Mouse (Mus musculus): ENCODE results near the gene Gm6020. TPM values are rescaled to one million over a fixed set of nuclear protein-coding genes. Genes with fewer than 3 reads are reported as not detected.
"Not testable (repeated sequence)": the region's sequence is repeated elsewhere in the genome, so short reads cannot be mapped to it uniquely, and the experiment has no call there.

The Gm6020 gene
- not detected in 2 replicates for polyA plus RNA-seq (2016; fragmentation: Nextera tagmentation; extraction: Ambion mirVana)

DNA sequence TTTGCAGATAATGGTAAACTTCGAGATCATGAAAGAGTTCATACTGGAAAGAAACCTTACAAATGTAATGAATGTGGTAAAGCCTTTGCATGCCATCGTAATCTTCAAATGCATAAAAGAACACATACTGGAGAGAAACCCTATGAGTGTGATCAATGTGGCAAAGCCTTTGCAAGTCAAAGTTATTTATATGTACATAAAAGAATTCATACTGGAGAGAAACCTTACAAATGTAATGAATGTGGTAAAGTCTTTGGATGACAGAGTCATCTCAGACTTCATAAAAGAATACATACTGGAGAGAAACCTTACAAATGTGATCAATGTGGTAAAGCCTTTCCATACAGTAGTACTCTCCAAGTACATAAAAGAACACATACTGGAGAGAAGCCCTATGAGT is at the start of gene Gm6020:
Gene Gm6020 (plus strand): TSS at position 301 of the 400 bp plus-strand sequence.
- 87% methylated on average over 2 of the region's 2 CpGs for WGBS

DNA sequence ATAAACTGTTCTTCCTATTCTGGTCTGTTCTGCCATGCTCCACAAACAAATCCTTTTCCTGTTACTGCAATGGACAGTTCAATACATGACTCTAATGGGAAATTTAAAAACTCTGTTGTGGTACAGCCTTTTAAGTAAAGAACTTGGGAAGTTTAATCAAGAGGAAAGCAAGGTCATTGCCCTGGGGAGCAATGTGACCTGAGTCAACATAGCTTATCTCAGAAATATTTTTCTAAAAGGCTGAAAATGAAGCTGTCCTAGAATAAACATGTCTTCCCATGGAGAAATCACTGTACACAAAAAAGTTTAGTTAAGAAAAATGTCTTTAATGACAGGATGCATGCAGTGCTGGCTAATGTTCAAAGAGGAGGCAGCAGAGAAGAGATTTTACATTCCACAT is 45.0 kb upstream of the Gm6020 start:
- peaks cover 7% of the 10 kb centered on the region for H3K36me3 ChIP-seq
- peaks cover 11% of the 10 kb centered on the region for H3K4me1 ChIP-seq
- no peak overlapping the region for H3K27ac ChIP-seq
- no peak for DNase-seq (ENCODE audit: low spot score)
- H3K27me3 ChIP-seq (ENCODE audit: low read depth, poor library complexity, severe bottlenecking), result no peaks in the 10 kb centered on the region
- no peak overlapping the region for H3K4me3 ChIP-seq
- H3K9me3 ChIP-seq (replicated peaks), result no peaks in the 10 kb centered on the region

More for the DNA sequence above, at the start of gene Gm6020:
- H3K4me3 ChIP-seq; H3K36me3 ChIP-seq; H3K27ac ChIP-seq; H3K9me3 ChIP-seq (replicated peaks); H3K27me3 ChIP-seq (ENCODE audit: low read depth, poor library complexity, severe bottlenecking); DNase-seq (ENCODE audit: low spot score); H3K4me1 ChIP-seq: not testable (repeated sequence)

DNA sequence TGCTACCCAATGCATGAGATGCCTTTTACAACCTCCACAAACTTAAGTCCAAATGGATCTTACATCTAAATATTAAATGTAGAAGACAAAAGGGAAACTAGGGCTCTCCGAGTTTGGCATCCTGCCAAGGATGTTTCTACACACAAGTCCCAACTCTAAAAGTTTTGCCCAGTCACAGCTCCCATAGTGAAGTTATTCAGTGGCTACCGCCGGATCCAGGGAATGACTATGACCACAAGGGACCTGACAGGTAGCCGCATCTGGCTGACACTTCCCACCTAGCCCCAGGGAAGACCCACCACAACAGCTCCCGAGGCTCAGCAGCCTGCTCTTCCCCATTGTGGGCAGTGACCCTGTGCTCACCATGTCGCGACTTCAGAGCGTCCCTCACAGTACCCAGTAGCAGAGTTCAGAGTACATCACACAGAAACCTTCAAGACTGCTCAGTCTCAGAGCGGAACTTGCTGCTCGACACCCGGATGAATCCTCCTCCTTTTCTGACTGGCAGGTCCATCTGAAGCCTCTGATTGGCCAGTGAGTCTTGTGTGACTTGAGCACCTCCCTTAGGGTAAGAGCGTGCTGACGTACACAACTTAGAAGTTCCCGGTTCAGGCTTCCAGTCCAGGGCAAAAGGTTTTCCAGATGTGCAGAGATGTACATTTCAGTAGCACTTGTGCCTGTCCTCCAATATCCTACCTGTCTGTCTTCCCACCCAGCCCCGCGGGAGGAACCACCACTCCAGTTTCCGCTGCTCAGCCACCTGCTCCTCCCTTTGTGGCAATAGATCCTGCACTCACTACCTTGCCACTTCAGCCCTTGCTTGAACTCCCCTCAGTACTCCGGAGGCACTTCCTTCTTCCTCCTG is 43.1 kb upstream of the Gm6020 start, which contains the start of gene Zfp950:
Gene Zfp950 (minus strand): TSS at position 499 of the 865 bp plus-strand sequence.
- H3K4me3 ChIP-seq, result peak within 1 kb of the TSS; percentile 84
- no peaks in the 10 kb centered on the region for H3K27me3 ChIP-seq (ENCODE audit: low read depth, poor library complexity, severe bottlenecking)
- DNase-seq (ENCODE audit: low spot score), result peak; percentile 72
- H3K4me1 ChIP-seq, result peaks cover 11% of the 10 kb centered on the region
- H3K27ac ChIP-seq, result peak within 1 kb of the TSS; percentile 83
- no peaks in the 10 kb centered on the region for H3K9me3 ChIP-seq (replicated peaks)
- WGBS, result 1% methylated on average over 18 of the region's 18 CpGs
- peaks cover 5% of the 10 kb centered on the region for H3K36me3 ChIP-seq

DNA sequence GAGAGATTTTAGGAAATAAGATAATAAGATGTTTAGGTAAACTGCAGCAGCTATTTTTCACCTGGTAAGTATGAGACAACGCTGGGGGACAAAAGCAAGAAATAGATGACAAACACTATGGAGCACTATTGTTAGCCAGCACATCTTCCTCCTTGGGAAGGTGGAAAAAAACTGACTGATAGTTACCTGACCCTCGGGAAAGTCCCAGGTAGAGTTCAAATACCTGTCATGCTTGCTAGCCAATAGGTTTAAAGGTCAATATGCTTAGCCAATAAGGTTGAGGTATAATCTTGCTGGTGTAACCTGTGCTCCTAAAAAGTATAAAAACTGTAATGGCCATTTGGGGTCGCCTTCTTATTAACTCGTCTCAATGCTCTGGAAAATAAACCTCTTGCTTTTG is 42.4 kb upstream of the Gm6020 start:
- Histone ChIP-seq H3K4me3 (peak overlapping the region; percentile 84), H3K27ac (peak overlapping the region; percentile 83), H3K36me3 (peaks cover 5% of the 10 kb centered on the region), H3K4me1 (peaks cover 11% of the 10 kb centered on the region), H3K27me3 (ENCODE audit: low read depth, poor library complexity, severe bottlenecking) (no peaks in the 10 kb centered on the region), H3K9me3 (replicated peaks) (no peaks in the 10 kb centered on the region)
- DNase-seq (ENCODE audit: low spot score), result no peak
- 16% methylated on average over 4 of the region's 4 CpGs for WGBS

DNA sequence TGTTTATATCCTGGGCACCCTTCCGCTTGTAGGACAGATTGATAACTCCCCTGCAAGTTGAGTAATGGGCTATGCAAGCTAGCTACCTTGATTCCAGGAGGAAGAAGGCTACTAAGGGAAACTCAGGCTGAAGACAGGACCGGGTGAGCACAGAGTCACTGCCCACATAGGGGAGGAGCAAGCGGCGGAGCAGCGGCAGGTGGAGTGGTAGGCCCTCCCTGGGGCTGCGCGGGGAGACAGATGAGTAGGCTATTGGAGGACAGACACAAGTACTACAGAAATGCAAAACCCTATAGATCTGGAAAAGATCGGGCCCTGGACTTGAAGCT is 32.4 kb upstream of the Gm6020 start:
- H3K36me3 ChIP-seq, result no peaks in the 10 kb centered on the region
- H3K9me3 ChIP-seq (replicated peaks), result no peaks in the 10 kb centered on the region
- H3K27ac ChIP-seq, result no peak overlapping the region
- peak; percentile 47 for DNase-seq (ENCODE audit: low spot score)
- 6% methylated on average over 8 of the region's 8 CpGs for WGBS
- peak overlapping the region; percentile 49 for H3K4me3 ChIP-seq
- H3K4me1 ChIP-seq, result 0 out of 2 replicates have a peak, but pooled peaks cover 8% of the 10 kb centered on the region
- H3K27me3 ChIP-seq (ENCODE audit: low read depth, poor library complexity, severe bottlenecking), result peaks cover 23% of the 10 kb centered on the region

DNA sequence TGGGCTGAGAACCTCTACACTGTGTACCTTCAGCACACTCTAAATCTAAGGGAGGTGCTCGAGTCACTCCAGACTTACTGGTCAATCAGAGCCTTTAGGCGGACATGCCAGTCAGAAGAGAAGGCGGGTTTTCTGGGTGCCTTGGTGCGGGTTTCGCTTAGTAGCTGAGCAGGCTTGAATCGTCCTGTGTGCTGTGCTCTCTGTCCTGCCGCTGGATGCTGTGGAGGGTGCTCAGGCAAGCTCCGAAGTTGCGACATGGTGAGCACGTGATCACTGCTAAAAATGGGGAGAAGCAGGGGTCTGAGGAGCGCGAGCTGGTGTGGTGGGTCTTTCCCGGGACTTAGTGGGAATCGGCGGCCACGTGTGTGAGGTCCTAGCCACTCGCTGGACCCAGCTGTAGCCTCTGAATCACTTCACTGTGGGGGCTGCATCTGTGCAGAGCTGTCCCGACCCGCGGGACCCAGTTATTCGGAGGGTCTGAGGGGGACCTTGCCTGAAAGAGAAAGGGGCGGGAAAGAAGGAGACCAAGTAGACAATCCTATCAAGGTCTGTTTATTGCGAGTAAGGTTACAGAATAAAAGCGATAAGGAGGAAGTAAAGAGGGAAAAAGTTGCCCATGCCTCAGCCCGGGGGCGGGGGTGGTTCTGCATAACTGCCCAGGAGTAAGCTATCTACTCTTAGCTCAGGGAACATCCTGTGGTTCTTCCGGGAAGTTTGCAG is 31.8 kb upstream of the Gm6020 start:
- WGBS, result 10% methylated on average over 27 of the region's 27 CpGs
- Histone ChIP-seq H3K27me3 (ENCODE audit: low read depth, poor library complexity, severe bottlenecking) (peaks cover 23% of the 10 kb centered on the region), H3K27ac (no peak overlapping the region), H3K9me3 (replicated peaks) (no peaks in the 10 kb centered on the region), H3K36me3 (no peaks in the 10 kb centered on the region), H3K4me1 (0 out of 2 replicates have a peak, but pooled peaks cover 8% of the 10 kb centered on the region), H3K4me3 (peak overlapping the region; percentile 49)
- DNase-seq (ENCODE audit: low spot score), result peak; percentile 43

DNA sequence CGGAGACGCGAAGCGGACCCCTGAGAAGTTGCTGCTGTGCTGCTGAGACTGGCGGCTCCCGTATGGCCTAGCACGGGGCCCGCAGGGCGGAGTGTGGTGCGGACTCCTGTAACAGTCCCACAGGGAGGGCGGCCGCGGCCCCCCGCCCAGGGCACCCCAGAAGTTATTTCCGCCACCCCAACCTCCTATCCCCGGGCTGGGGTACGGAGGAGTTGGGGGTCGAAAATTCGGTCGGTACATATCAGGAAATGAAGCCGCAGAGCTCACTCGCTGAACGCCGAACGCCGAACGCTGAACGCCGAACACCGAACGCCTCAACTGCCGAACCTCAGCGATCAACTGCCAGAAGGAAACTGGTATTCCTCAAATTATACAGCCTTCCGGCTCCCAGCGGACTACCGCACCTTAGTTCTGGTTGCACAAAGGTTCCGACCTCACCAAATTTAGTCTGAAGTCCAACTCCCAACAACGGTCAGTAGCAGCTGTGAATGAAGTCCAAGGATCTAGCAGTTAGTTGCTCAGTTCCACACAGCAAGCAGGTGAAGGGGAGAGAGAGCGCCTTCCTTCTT is 7.8 kb upstream of the Gm6020 start, which contains the start of gene Gm7102:
Gene Gm7102 (minus strand): TSS at position 554 of the 569 bp plus-strand sequence.
- Histone ChIP-seq H3K9me3 (replicated peaks) (no peaks in the 10 kb centered on the region), H3K4me1 (no peaks in the 10 kb centered on the region), H3K36me3 (no peaks in the 10 kb centered on the region), H3K27me3 (ENCODE audit: low read depth, poor library complexity, severe bottlenecking) (peaks cover 11% of the 10 kb centered on the region), H3K27ac (no peak within 1 kb of the TSS), H3K4me3 (peak within 1 kb of the TSS; percentile 50)
- DNase-seq (ENCODE audit: low spot score), result peak; percentile 46
- WGBS, result 29% methylated on average over 39 of the region's 39 CpGs

DNA sequence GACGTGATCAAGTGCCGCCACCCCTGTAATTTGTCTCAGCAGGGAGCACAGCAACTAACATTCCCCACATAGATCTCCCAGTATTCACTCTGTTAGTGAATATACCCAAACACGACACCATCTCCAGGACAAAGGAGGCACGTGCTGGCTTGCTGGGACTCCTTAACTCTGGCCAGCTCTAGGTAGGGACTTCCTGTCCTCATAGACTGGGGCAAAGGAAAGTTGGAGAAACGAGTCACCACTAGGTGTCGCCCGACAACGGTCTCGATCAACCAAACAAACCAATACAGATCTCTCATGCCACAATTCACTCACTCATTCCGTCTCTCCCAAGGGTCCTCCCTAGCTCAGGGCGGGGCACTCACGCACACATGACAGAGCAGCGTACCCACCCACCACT is 15.6 kb downstream of the Gm6020 start:
- H3K9me3 ChIP-seq (replicated peaks), result no peaks in the 10 kb centered on the region
- H3K4me3 ChIP-seq, result no peak overlapping the region
- no peak overlapping the region for H3K27ac ChIP-seq
- no peaks in the 10 kb centered on the region for H3K36me3 ChIP-seq
- no peaks in the 10 kb centered on the region for H3K27me3 ChIP-seq (ENCODE audit: low read depth, poor library complexity, severe bottlenecking)
- peak; percentile 92 for DNase-seq (ENCODE audit: low spot score)
- H3K4me1 ChIP-seq, result no peaks in the 10 kb centered on the region
- 17% methylated on average over 13 of the region's 13 CpGs for WGBS

DNA sequence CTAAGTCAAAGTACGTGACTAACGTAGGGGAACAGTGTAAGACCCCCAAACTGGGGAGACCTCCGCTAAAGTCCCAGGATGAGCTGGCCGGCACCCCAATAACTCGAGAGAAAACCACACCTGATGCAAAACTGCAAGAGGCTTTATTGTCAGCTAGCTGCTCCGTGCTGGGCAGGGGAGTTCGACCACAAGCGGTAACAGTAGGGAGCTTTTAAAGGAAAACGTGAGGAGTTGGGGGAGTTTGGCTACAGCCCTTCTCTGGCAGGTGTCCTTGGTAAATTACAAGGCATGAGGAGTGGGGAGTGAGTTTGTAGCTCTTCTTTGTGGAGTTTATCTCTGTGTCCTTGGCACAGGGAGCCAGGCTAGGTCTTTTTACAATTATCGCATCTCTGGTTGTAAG is 16.1 kb downstream of the Gm6020 start:
- H3K27ac ChIP-seq, result no peak overlapping the region
- no peaks in the 10 kb centered on the region for H3K36me3 ChIP-seq
- H3K4me1 ChIP-seq, result no peaks in the 10 kb centered on the region
- no peaks in the 10 kb centered on the region for H3K27me3 ChIP-seq (ENCODE audit: low read depth, poor library complexity, severe bottlenecking)
- H3K9me3 ChIP-seq (replicated peaks), result no peaks in the 10 kb centered on the region
- no peak overlapping the region for H3K4me3 ChIP-seq
- peak; percentile 49 for DNase-seq (ENCODE audit: low spot score)
- 31% methylated on average over 10 of the region's 10 CpGs for WGBS

DNA sequence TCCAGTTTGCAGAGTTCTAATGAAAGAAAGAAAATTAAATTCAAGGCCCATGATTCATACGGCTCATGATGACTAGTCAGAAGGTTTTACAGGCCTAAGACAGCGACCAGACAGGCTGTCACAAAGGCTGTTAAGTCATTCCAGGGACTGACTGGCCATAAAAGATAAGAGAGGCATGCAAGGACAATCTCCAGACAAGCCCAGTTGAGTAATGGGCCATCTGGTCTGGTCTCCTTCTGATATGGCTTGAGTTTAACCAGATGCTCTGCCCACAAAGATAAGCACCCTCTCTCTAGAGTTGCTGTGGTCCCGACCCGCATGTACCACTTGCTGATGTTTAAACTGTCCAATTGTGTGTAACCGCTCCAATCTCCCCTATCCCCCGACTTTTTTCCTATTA is 23.8 kb downstream of the Gm6020 start:
- H3K4me3 ChIP-seq; DNase-seq (ENCODE audit: low spot score): not testable (repeated sequence)
- WGBS, result 77% methylated on average over 6 of the region's 6 CpGs

DNA sequence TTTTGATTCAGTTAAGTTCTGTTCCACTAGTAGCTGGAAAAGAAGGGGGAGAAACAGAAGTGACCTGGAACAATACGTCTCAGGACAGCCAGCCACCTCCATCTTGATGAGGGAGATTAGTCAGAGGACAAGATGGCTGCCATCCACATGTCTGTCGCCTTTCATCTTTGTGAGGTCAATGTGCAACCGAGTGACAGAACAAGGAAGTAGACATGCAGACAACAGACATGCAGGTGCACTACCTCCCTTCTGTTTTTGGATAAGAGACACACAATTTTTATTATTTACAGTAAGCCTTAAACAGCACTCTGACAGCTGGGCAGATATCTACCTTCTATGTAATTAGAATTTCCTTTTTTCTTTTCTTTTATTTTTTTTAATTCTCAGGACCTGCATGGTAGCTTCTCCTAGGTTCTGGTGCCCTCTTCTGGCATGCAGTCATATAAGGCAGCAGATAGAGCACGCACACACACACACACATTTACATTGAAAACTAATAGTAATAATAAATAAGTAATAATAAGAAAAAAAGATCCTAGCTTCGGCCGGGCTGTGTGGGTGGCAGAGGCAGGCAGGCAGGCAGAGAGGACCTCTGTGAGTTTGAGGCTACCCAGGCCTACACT is 40.1 kb downstream of the Gm6020 start:
- H3K9me3 ChIP-seq (replicated peaks), result 0 out of 2 replicates have a peak, but pooled peaks cover 2% of the 10 kb centered on the region
- H3K27me3 ChIP-seq (ENCODE audit: low read depth, poor library complexity, severe bottlenecking), result no peaks in the 10 kb centered on the region
- no peaks in the 10 kb centered on the region for H3K36me3 ChIP-seq
- no peak overlapping the region for H3K4me3 ChIP-seq
- WGBS, result 92% methylated on average over 6 of the region's 6 CpGs
- DNase-seq (ENCODE audit: low spot score), result no peak
- H3K27ac ChIP-seq, result no peak overlapping the region
- H3K4me1 ChIP-seq, result peaks cover 30% of the 10 kb centered on the region

More for the DNA sequence above, 23.8 kb downstream of the Gm6020 start:
- not testable (repeated sequence) for H3K36me3 ChIP-seq; H3K27ac ChIP-seq; H3K9me3 ChIP-seq (replicated peaks); H3K27me3 ChIP-seq (ENCODE audit: low read depth, poor library complexity, severe bottlenecking); H3K4me1 ChIP-seq

DNA sequence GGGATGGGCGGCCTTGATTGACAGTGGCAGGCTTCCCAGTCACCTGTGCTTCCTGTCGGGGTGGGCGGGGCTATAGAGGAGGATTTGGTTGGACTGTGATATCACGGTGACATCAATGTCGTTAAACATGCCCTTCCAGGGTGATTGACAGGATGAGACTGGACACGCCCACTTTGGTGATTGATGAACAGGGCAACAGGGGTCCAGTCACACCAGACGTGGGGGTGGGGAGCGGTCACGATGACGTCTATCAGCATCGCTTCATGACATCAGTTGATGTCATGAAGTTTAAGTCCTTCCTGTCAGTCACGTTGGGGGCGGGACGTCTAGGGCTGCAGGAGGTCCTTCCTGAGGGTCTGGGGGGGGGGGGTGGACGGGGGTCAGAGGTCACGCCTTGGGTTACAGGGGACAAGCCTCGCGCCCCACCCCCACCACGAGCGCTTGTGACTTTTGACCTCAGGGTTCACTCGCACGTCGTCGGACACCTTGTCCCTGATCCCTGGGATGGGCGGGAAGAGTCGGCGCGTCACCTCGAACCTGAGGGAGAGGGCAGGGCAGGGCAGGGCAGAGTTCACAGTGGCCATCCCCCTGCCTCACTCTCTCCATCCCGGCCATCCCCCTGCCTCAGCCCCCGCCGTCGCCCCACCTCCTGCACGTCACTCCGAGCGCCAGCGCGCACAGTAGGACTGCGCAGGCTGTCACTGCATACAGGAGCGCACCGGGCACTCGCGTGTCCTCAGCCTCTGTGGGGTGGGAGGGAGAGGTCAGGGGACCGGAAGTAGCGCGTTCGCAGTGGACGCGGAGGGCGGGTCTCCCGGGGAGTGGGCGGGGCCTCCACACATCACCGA is 41.2 kb downstream of the Gm6020 start:
- Histone ChIP-seq H3K27ac (peak overlapping the region; percentile 88), H3K36me3 (no peaks in the 10 kb centered on the region), H3K9me3 (replicated peaks) (0 out of 2 replicates have a peak, but pooled peaks cover 2% of the 10 kb centered on the region), H3K4me1 (peaks cover 30% of the 10 kb centered on the region), H3K27me3 (ENCODE audit: low read depth, poor library complexity, severe bottlenecking) (no peaks in the 10 kb centered on the region), H3K4me3 (peak overlapping the region; percentile 69)
- DNase-seq (ENCODE audit: low spot score), result peak; percentile 35
- WGBS, result 28% methylated on average over 52 of the region's 53 CpGs
